Mouse (Mus musculus) heart, adult 9 months (tissue): ENCODE measurements around the gene Sfswap.
"Not testable (repeated sequence)": the region's sequence is repeated elsewhere in the genome, so short reads cannot be mapped to it uniquely, and the experiment has no call there.

Source experiments
- DNase-seq, 2 experiments: peaks; one replicate each; pipeline ENCODE4 v3.0.0; 2022; ENCODE audit warnings: low spot score in 2 of 2

The Sfswap gene

DNA sequence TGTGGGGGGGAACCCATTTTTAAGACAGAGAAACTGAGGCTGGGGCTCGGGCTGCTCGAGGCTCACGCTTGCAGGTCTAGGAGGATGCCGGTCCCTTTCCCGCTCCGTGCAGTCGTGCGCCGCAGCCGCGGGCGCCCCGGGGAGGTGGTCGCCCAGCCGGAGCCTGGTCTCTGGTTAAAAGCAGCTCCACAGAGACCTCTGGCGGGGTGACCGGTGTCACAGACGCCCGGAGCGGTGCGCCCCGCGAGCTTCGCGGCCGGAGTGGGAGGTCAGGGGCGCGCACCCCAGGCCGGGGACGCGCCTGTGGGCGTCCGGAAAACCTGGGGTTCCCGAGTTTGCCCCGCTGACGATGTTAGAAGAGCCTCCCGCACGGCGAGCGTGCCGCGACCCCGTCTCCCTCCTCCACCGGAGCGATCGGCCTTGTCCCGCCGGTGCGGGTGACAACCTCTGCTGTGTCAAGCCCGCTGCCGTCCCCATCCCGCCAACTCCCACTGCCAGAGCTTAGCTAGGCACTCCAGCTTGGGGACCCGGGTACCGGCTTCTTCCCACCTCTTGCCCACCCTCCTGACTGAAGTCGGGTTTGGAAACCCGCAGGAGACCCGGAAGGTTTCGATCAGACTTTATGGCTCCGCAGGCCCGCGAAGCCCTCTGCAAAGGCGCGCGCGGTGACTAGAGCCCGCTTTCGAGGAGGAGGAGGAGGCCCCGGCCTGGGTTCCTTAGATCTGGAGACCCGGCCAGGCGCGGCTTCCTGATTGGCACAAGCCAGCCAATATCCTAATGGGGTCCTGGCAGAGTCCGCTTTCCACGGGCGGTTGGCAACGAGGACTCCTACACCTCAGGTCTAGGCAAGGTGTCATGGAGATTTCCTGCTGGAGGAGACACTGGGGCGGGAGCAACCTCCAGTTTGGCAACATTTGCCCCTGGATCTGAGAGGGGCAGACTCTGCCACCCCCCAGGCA lies 83.8 kb downstream of the Sfswap start:
- peak; percentile 23 to 27 for DNase-seq

DNA sequence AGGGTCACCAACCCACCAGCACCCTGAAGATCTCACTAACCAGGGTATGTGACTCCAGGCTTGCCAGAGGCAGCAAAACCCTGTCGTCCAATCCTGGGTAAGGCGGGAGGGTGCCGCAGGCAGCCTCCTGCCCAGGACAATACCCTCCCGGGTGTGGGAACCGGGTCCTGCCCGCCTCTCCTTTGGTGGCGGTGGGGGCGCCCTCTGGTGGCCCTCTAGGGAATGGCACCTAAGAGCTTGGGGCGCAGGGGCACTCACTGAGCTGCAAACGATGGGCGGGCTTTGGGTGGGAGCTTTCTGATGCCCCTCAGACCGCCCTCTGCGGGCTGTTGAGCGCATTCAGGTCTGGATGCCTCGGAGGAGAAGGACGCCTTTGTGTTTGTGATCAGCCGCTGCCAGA lies 85.0 kb downstream of the Sfswap start:
- DNase-seq = peak; percentile 67

DNA sequence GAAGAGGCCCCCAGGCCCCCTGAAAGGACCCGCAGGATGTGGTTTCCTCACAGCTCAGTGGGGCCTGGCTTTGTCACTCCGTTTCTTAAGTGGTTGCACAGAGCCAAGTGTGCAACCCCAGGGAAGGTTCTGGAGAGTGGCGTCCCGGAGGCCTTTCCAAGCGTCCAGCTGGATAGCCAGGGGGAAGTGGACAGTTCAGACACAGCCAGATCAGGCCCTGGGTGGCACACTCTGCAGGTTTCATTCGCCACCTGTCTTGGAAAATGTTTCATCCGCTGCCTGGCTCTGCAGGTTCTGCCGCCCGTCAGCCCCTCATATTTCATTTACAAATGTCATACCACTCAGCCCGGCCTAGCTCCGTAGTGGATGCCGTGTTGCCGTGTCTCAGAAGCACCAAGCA lies 85.5 kb downstream of the Sfswap start:
- DNase-seq = no peak

DNA sequence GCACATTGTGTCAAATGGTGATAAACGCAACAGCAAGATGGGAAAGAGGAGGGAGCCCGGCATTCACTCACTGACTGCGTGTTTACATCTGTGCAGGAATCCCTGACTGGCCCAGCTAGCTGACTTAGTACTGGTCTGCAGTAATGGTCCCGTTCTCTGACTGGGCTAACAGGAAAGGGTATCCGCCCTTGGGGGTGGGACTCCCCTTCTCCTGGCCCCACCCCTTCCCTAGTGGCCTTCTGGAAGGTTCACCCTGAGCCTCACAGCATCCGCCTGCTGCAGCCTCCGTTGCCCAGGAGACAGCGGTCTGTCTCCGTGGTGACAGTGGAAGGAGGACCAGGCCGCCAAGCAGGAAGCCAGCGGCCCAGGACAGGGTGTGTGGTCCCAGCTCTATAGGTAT lies 89.9 kb downstream of the Sfswap start:
- DNase-seq = no peak

DNA sequence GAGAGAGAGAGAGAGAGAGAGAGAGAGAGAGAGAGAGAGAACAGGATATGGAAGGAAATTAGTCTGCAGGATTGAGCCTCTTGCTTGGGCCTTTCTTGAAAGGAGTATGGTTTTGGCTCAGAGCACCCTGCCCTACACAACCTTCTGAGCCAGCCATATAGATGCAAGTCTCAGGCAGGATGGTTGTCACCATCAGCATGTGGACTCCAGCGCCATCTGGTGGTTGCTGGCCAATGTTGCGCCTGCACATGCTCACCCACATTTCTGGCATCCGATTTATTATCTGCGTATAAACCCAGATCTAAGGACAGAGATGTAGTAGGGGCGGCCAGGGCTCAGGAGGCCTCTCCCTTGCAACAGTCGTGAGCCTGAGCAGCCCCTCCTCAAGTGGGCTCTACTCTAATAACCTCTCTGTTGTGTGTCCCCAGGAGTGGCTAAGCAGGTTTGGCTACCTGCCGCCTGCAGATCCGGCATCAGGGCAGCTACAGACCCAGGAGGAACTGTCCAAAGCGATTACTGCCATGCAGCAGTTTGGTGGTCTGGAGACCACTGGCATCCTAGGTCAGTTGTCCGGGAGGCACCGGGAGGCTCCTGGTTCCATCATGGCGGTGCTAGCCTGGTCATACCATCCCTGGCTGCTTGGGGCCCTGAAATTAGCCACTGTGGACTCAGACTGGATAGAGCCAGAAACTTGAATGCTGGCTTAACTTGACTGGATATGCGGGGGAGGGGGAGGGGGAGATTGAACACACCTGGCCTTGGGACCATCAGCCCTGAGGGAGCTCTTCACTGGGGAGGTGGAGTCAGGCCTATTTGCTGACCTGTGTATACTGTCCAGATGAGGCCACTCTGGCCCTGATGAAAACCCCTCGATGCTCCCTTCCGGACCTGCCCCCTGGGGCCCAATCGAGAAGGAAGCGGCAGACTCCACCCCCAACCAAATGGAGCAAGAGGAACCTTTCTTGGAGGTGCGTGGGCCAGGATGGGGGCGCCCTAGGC lies 93.4 kb downstream of the Sfswap start:
- DNase-seq = peak; percentile 36 to 67

DNA sequence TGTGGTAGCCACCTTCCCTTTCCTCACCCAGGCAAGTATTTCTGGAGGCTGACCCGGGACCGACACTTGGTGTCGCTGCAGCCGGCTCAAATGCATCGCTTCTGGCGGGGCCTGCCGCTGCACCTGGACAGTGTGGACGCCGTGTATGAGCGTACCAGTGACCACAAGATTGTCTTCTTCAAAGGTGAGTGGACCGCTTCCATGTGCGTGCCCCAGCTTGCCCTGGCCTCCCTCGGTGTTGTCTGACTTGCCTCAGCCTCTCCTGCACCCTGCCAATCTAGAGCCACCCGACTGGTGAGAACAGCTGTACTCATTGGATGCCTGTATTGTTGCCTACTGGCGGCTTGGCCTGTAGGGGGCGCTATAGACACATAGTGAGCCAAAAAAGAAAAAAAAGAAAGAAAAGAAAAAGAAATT lies 101.1 kb downstream of the Sfswap start:
- DNase-seq = no peak

- no peak for DNase-seq
Observed at GRCm38 (mm10) chr5:129607476-129607875, 106.5 kb downstream of the Sfswap start.

GRCm38 (mm10) chr5:129611060-129611459 lies 110.0 kb downstream of the Sfswap start:
- peak in 1 of 2 experiments; percentile 49 for DNase-seq

DNA sequence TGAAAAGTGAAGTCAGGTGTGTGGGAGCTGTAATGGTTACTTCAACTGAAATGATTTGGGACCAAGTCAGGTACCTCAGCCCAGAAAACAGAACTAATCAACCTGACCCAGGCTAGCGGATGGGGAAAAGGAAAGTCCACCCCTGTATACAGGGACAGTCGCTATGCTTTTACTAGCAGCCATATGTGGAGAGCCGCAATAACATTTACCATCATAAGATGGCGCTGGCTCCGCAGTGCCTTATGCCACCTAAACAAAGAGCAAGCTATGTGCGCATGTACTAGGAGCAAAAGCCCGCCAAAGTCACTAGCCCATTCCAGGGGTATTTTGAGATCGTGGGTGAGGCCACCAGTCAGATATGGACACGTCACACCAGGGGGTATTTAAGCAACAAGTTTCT lies 119.6 kb downstream of the Sfswap start:
- not testable (repeated sequence) for DNase-seq
